Mouse (Mus musculus) intestine, embryonic 14.5 days (tissue): Measurements from ENCODE around the gene Pak4. TPM values are rescaled to one million over a fixed set of nuclear protein-coding genes. Genes with fewer than 3 reads are reported as not detected.

Source experiments
- ATAC-seq: fragments of 200-750 bp; cut with Nextera tagmentation; replicated peaks from 2 replicates; pipeline ENCODE4 v1.8.0; 2017; ENCODE audit warnings: low read depth, moderate number of reproducible peaks, moderate TSS enrichment, moderate library complexity; ENCODE audit not compliant: low FRiP score, low TSS enrichment
- DNase-seq: peaks from one replicate; pipeline ENCODE4 v3.0.0-alpha.2; 2018; ENCODE audit warnings: low spot score
- H3K27ac ChIP-seq: fragments of 300-500 bp; sonication (generic); 2 replicates; pipeline ENCODE4 v1.5.1; 2014; ENCODE audit warnings: low read depth, mild to moderate bottlenecking, control low read depth
- H3K27me3 ChIP-seq: fragments of 300-500 bp; sonication (generic); replicated peaks from 2 replicates; pipeline ENCODE4 v1.6.1; 2014; ENCODE audit warnings: low read length, control low read depth; ENCODE audit not compliant: control insufficient read depth, insufficient read depth
- H3K36me3 ChIP-seq: fragments of 300-500 bp; sonication (generic); 2 replicates; pipeline ENCODE4 v1.6.1; 2014; ENCODE audit warnings: low read length, control low read depth; ENCODE audit not compliant: control insufficient read depth, insufficient read depth
- H3K4me1 ChIP-seq: fragments of 300-500 bp; sonication (generic); replicated peaks from 2 replicates; pipeline ENCODE4 v1.6.1; 2014; ENCODE audit warnings: low read length, control low read depth, mixed read lengths; ENCODE audit not compliant: control insufficient read depth, insufficient read depth
- H3K4me2 ChIP-seq: fragments of 300-500 bp; sonication (generic); 2 replicates; pipeline ENCODE4 v1.6.1; 2014; ENCODE audit warnings: low read length
- H3K4me3 ChIP-seq: fragments of 300-500 bp; sonication (generic); 2 replicates; pipeline ENCODE4 v1.5.1; 2014; ENCODE audit warnings: low read depth, low read length, control low read depth, mixed read lengths
- H3K9ac ChIP-seq: fragments of 300-500 bp; sonication (generic); 2 replicates; pipeline ENCODE4 v1.6.1; 2014; ENCODE audit warnings: mild to moderate bottlenecking, low read length
- H3K9me3 ChIP-seq: fragments of 300-500 bp; sonication (generic); 2 replicates; pipeline ENCODE4 v1.6.1; 2016; ENCODE audit warnings: low read length, control low read depth; ENCODE audit not compliant: control insufficient read depth
- WGBS: fragments of 180-500 bp; shearing (Covaris S2); extraction: QIAGEN DNeasy Blood & Tissue Kit; methylation state at CpG from one replicate; pipeline ENCODE4 v1.1.7; 2014; 5-methylcytosine and 5-hydroxymethylcytosine counted together
- polyA plus RNA-seq: library from polyadenylated mRNA; unstranded; fragments of >200 nt; fragmentation: Nextera tagmentation; extraction: Ambion mirVana; gene quantifications from 2 replicates; pipeline ENCODE4 v1.2.1, GENCODE M21; 2014

Pak4 gene
- polyA plus RNA-seq, 1 experiment from 2014 or later, result 50.8 TPM

- Histone ChIP-seq H3K4me1 (peaks cover 51% of the 10 kb centered on the region), H3K4me3 (peak overlapping the region; percentile 64), H3K27me3 (no peaks in the 10 kb centered on the region), H3K4me2 (peak overlapping the region; percentile 78), H3K36me3 (peaks cover 5% of the 10 kb centered on the region; the same call in 1 of the 2 replicates), H3K9me3 (no peaks in the 10 kb centered on the region), H3K27ac (peak overlapping the region; percentile 86), H3K9ac (peak overlapping the region; percentile 66)
- 37% methylated on average over 20 of the region's 20 CpGs for WGBS
- peak; percentile 73 for ATAC-seq
- peak; percentile 75 for DNase-seq
Observed at GRCm38 (mm10) chr7:28596436-28597276, 1.3 kb downstream of the Pak4 start.

GRCm38 (mm10) chr7:28595751-28596435, 2.1 kb downstream of the Pak4 start:
- H3K9ac ChIP-seq, result no peak overlapping the region

GRCm38 (mm10) chr7:28593206-28594111, 4.5 kb downstream of the Pak4 start:
- H3K9me3 ChIP-seq, result no peaks in the 10 kb centered on the region
- H3K4me2 ChIP-seq, result no peak overlapping the region
- H3K36me3 ChIP-seq, result peaks cover 10% of the 10 kb centered on the region; the same call in 1 of the 2 replicates
- H3K27ac ChIP-seq, result no peak overlapping the region
- H3K27me3 ChIP-seq, result no peaks in the 10 kb centered on the region
- H3K9ac ChIP-seq, result no peak overlapping the region
- ATAC-seq, result no peak
- 50% methylated on average over 14 of the region's 14 CpGs for WGBS
- no peak overlapping the region for H3K4me3 ChIP-seq
- DNase-seq, result no peak
- peaks cover 62% of the 10 kb centered on the region for H3K4me1 ChIP-seq

More at GRCm38 (mm10) chr7:28595751-28596435, 2.1 kb downstream of the Pak4 start:
- 78% methylated on average over 8 of the region's 8 CpGs for WGBS
- H3K4me1 ChIP-seq, result peaks cover 56% of the 10 kb centered on the region
- no peaks in the 10 kb centered on the region for H3K27me3 ChIP-seq
- H3K9me3 ChIP-seq, result no peaks in the 10 kb centered on the region
- no peak overlapping the region for H3K27ac ChIP-seq
- ATAC-seq, result no peak
- H3K36me3 ChIP-seq, result peaks cover 9% of the 10 kb centered on the region; the same call in 1 of the 2 replicates
- peak overlapping the region; percentile 78 for H3K4me2 ChIP-seq
- DNase-seq, result no peak
- H3K4me3 ChIP-seq, result no peak overlapping the region

GRCm38 (mm10) chr7:28591862-28592261, 6.1 kb downstream of the Pak4 start:
- WGBS, result 56% methylated on average over 1 of the region's 1 CpGs
- no peak overlapping the region for H3K9ac ChIP-seq

GRCm38 (mm10) chr7:28587644-28588043, 10.3 kb downstream of the Pak4 start:
- H3K4me3 ChIP-seq, result no peak overlapping the region
- no peaks in the 10 kb centered on the region for H3K27me3 ChIP-seq
- H3K27ac ChIP-seq, result no peak overlapping the region; the same call in 1 of the 2 replicates
- ATAC-seq (no peak), DNase-seq (no peak)
- H3K4me2 ChIP-seq, result no peak overlapping the region
- 0 out of 2 replicates have a peak, but pooled peaks cover 6% of the 10 kb centered on the region for H3K36me3 ChIP-seq
- H3K9me3 ChIP-seq, result no peaks in the 10 kb centered on the region
- no peak overlapping the region for H3K9ac ChIP-seq
- H3K4me1 ChIP-seq, result peaks cover 66% of the 10 kb centered on the region

More at GRCm38 (mm10) chr7:28591862-28592261, 6.1 kb downstream of the Pak4 start:
- no peak overlapping the region for H3K4me2 ChIP-seq
- ATAC-seq (no peak), DNase-seq (no peak)
- H3K9me3 ChIP-seq, result no peaks in the 10 kb centered on the region
- peak overlapping the region; percentile 36; the same call in 1 of the 2 replicates for H3K27ac ChIP-seq
- no peak overlapping the region for H3K4me3 ChIP-seq
- H3K27me3 ChIP-seq, result no peaks in the 10 kb centered on the region
- peaks cover 76% of the 10 kb centered on the region for H3K4me1 ChIP-seq
- H3K36me3 ChIP-seq, result peaks cover 10% of the 10 kb centered on the region; the same call in 1 of the 2 replicates

GRCm38 (mm10) chr7:28586663-28587411, 11.1 kb downstream of the Pak4 start:
- Histone ChIP-seq H3K4me1 (peaks cover 61% of the 10 kb centered on the region), H3K27me3 (no peaks in the 10 kb centered on the region), H3K9me3 (no peaks in the 10 kb centered on the region), H3K4me3 (no peak overlapping the region), H3K4me2 (no peak overlapping the region), H3K36me3 (0 out of 2 replicates have a peak, but pooled peaks cover 6% of the 10 kb centered on the region), H3K27ac (no peak overlapping the region; the same call in 1 of the 2 replicates), H3K9ac (no peak overlapping the region)
- WGBS, result 61% methylated on average over 6 of the region's 6 CpGs
- no peak for ATAC-seq
- DNase-seq, result no peak

- DNase-seq, result no peak
- H3K9ac ChIP-seq, result no peak overlapping the region
- no peaks in the 10 kb centered on the region for H3K36me3 ChIP-seq
- H3K4me2 ChIP-seq, result no peak overlapping the region
- H3K27ac ChIP-seq, result no peak overlapping the region
- WGBS, result 76% methylated on average over 6 of the region's 6 CpGs
- no peak overlapping the region for H3K4me3 ChIP-seq
- no peaks in the 10 kb centered on the region for H3K27me3 ChIP-seq
- H3K4me1 ChIP-seq, result peaks cover 56% of the 10 kb centered on the region
- no peak for ATAC-seq
- H3K9me3 ChIP-seq, result no peaks in the 10 kb centered on the region
Observed at GRCm38 (mm10) chr7:28585001-28585400, 13.0 kb downstream of the Pak4 start.
